In genomic region chr8:87835411-87835821, GRCm38 (mm10) we compare ENCODE assay signal across 8 mouse cellular contexts.
A peak's percentile ranks its signal among the peaks of the same experiment; 100 is the strongest.
DNase-seq lines count a peak whose midpoint lies in the region; ATAC-seq lines count a peak whose summit lies in the region.

No protein-coding gene starts in this region.

- ATAC-seq in embryonic facial prominence, embryonic 12.5 days (ENCODE audit: insufficient number of reproducible peaks, insufficient read depth, low FRiP score, low TSS enrichment): no peak
- ATAC-seq in forebrain, embryonic 15.5 days (replicated peaks): 0 out of 2 replicates have a peak, but pooled peaks have one; percentile 18
- ATAC-seq in hindbrain, embryonic 14.5 days (ENCODE audit: low FRiP score): no peak
- ATAC-seq in midbrain, embryonic 16.5 days: no peak

- no peak overlapping the region for H3K4me3 ChIP-seq in embryonic facial prominence, embryonic 12.5 days
- no peak overlapping the region for H3K4me3 ChIP-seq in forebrain, embryonic 15.5 days
- H3K4me3 ChIP-seq in hindbrain, embryonic 14.5 days (replicated peaks; ENCODE audit: low read length): no peak overlapping the region
- H3K4me3 ChIP-seq in midbrain, embryonic 16.5 days (ENCODE audit: low read depth, low read length): no peak overlapping the region

- H3K27ac ChIP-seq in embryonic facial prominence, embryonic 12.5 days: peak overlapping the region; percentile 87
- peak overlapping the region; percentile 87 for H3K27ac ChIP-seq in forebrain, embryonic 15.5 days (replicated peaks)
- H3K27ac ChIP-seq in hindbrain, embryonic 14.5 days: peak overlapping the region; percentile 71
- peak overlapping the region; percentile 82 for H3K27ac ChIP-seq in midbrain, embryonic 16.5 days (ENCODE audit: low read length)

- no peaks in the 10 kb centered on the region for H3K9me3 ChIP-seq in embryonic facial prominence, embryonic 12.5 days
- no peaks in the 10 kb centered on the region for H3K9me3 ChIP-seq in forebrain, embryonic 15.5 days
- H3K9me3 ChIP-seq in hindbrain, embryonic 14.5 days (ENCODE audit: control insufficient read depth, low read length): no peaks in the 10 kb centered on the region
- no peaks in the 10 kb centered on the region for H3K9me3 ChIP-seq in midbrain, embryonic 16.5 days (replicated peaks; ENCODE audit: control insufficient read depth, low read length, poor library complexity, severe bottlenecking)

- peak overlapping the region; percentile 19 for H3K9ac ChIP-seq in embryonic facial prominence, embryonic 12.5 days
- 0 out of 2 replicates have a peak overlapping the region, but pooled peaks have one; percentile 16 for H3K9ac ChIP-seq in forebrain, embryonic 15.5 days (replicated peaks)
- peak overlapping the region; percentile 37 for H3K9ac ChIP-seq in hindbrain, embryonic 14.5 days
- peak overlapping the region; percentile 42; the same call in 1 of the 2 replicates for H3K9ac ChIP-seq in midbrain, embryonic 16.5 days (ENCODE audit: low read depth, low read length)

- H3K4me2 ChIP-seq in embryonic facial prominence, embryonic 12.5 days (replicated peaks): peak overlapping the region; percentile 18; the same call in 1 of the 2 replicates
- H3K4me2 ChIP-seq in forebrain, embryonic 15.5 days (replicated peaks): peak overlapping the region; percentile 22
- H3K4me2 ChIP-seq in hindbrain, embryonic 14.5 days (replicated peaks): peak overlapping the region; percentile 25; the same call in 1 of the 2 replicates
- peak overlapping the region; percentile 24; the same call in 1 of the 2 replicates for H3K4me2 ChIP-seq in midbrain, embryonic 16.5 days (ENCODE audit: low read length)

- 4% methylated on average over 11 of the region's 11 CpGs for WGBS in embryonic facial prominence, embryonic 12.5 days
- 2% methylated on average over 11 of the region's 11 CpGs for WGBS in forebrain, embryonic 15.5 days
- WGBS in hindbrain, embryonic 14.5 days: 2% methylated on average over 11 of the region's 11 CpGs
- 4% methylated on average over 11 of the region's 11 CpGs for WGBS in midbrain, embryonic 16.5 days

- H3K36me3 ChIP-seq in embryonic facial prominence, embryonic 12.5 days: 0 out of 2 replicates have a peak, but pooled peaks cover 4% of the 10 kb centered on the region
- H3K36me3 ChIP-seq in forebrain, embryonic 15.5 days: no peaks in the 10 kb centered on the region
- H3K36me3 ChIP-seq in hindbrain, embryonic 14.5 days (replicated peaks; ENCODE audit: control insufficient read depth, insufficient read depth): no peaks in the 10 kb centered on the region
- H3K36me3 ChIP-seq in midbrain, embryonic 16.5 days (ENCODE audit: control insufficient read depth, insufficient read depth, low read length): no peaks in the 10 kb centered on the region

- DNase-seq in hindbrain, embryonic 14.5 days (ENCODE audit: low spot score): no peak
- no peak for DNase-seq in right cerebral cortex, adult 18-20 months
- no peak for DNase-seq in left cerebral cortex, postnatal 14 days (ENCODE audit: low spot score in 2 of 2)
- no peak for DNase-seq in right cerebral cortex, postnatal 25 days
- no peak for DNase-seq in adrenal gland, adult (ENCODE audit: inconsistent age in 2 of 2, low spot score in 1 of 2)

- peaks cover 83% of the 10 kb centered on the region for H3K4me1 ChIP-seq in embryonic facial prominence, embryonic 12.5 days
- peaks cover 80% of the 10 kb centered on the region for H3K4me1 ChIP-seq in forebrain, embryonic 15.5 days
- peaks cover 82% of the 10 kb centered on the region for H3K4me1 ChIP-seq in hindbrain, embryonic 14.5 days (replicated peaks; ENCODE audit: control insufficient read depth, insufficient read depth, low read length)
- peaks cover 73% of the 10 kb centered on the region for H3K4me1 ChIP-seq in midbrain, embryonic 16.5 days (ENCODE audit: control insufficient read depth, insufficient read depth, low read length)

- intact Hi-C loops in left cerebral cortex, postnatal 14 days (cut with DNase I): loop anchor here (10.0 kb wide), 1 partner anchor 119 kb away; the partner anchor contains the start of gene Zfp423

- H3K27me3 ChIP-seq in embryonic facial prominence, embryonic 12.5 days: no peaks in the 10 kb centered on the region
- no peaks in the 10 kb centered on the region for H3K27me3 ChIP-seq in forebrain, embryonic 15.5 days
- H3K27me3 ChIP-seq in hindbrain, embryonic 14.5 days (ENCODE audit: control insufficient read depth, insufficient read depth, low read length): no peaks in the 10 kb centered on the region
- H3K27me3 ChIP-seq in midbrain, embryonic 16.5 days (ENCODE audit: control insufficient read depth, insufficient read depth, low read depth, low read length): no peaks in the 10 kb centered on the region
